Mouse (Mus musculus): ENCODE data around the gene Armc7.

DNA sequence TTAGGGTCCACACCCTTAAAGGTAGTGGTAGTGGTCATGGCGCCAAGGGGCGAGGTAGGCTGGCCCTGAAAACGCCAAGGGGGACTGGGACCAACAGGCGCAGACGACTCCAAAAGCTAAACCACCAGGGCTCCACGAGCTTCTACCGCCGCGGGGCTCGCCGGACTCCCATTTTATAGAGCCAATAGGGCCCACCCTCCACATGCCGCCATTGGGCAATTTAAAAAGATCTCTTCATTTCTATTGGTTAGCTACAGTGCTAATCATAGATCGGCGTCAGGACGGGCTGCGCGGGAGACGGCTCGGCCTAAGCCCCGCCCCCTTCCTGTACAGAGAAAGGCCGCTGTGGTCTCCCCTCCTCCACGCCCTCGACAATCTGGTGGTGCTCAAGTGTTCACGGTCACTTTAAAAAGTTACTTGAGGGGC lies 38.8 kb downstream of the Armc7 start, which contains the start of gene Jpt1:
- peak; percentile 96; the same call in 1 of the 2 replicates for TF ChIP-seq POLR2A (IDR thresholded peaks at IDR 0.05; ENCODE audit: borderline replicate concordance, extremely low read depth, insufficient read depth, insufficient read length, poor library complexity, severe bottlenecking)
- no peak for TF ChIP-seq CTCF (IDR thresholded peaks at IDR 0.05; ENCODE audit: borderline replicate concordance, extremely low read depth, insufficient read depth, insufficient read length)
